Comparison of ENCODE assay signal across 7 mouse cellular contexts in the genomic region with DNA sequence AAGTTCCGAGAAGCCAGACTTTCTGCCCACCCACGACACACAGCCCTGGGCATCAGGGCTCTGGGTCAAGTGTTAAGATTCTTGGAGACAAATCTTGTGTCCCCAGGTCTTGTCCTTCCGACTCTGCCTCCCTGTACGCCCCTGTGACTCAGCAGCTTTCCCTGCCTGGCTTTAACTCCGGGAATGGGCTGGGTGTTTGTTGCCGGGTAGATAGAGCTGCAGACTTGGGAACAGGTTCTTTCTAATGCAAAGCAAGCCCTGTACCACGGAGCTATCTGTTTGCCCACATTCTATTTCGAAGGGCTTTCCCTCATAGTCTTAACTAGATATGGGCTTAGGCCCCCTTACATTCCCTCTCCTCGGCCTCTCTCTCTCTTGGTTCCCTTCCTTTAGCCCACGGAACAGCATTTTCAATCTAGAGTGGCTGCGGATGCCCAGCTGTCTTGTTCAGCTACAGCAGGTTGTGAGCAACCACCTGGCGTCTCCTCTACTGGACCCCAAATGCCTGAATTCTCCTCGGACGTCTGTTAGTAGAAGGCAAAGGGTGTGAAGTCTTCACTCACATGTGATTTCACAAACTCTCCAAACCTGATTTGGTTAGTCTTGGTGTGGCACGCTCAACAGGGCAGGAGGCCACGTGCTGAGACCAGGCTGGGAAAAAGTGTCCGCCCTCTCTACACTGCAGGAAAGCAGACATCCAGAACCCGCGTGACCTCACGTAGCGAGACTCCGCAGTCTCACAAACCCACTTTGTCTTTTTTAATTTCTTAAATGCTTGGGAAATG. TPM values are rescaled to one million over a fixed set of nuclear protein-coding genes. Genes with fewer than 3 reads are reported as not detected.
DNase-seq lines count a peak whose midpoint lies in the region; ATAC-seq lines count a peak whose summit lies in the region.

No protein-coding gene starts in this region.

- ATAC-seq in embryonic facial prominence, embryonic 15.5 days (ENCODE audit: insufficient number of reproducible peaks, low FRiP score, low TSS enrichment, low read depth), result no peak
- ATAC-seq in hindbrain, embryonic 11.5 days (ENCODE audit: low FRiP score), result peak; percentile 17; the same call in 1 of the 2 replicates
- peak; percentile 25 for ATAC-seq in liver, embryonic 12.5 days
- ATAC-seq in neural tube, embryonic 11.5 days (ENCODE audit: insufficient read depth, low FRiP score, low TSS enrichment), result 0 out of 2 replicates have a peak, but pooled peaks have one; percentile 29

- peak overlapping the region; percentile 97 for H3K4me3 ChIP-seq in embryonic facial prominence, embryonic 15.5 days (replicated peaks)
- H3K4me3 ChIP-seq in hindbrain, embryonic 11.5 days (ENCODE audit: low read depth, low read length), result peak overlapping the region; percentile 95
- H3K4me3 ChIP-seq in liver, embryonic 12.5 days, result peak overlapping the region; percentile 91
- peak overlapping the region; percentile 90 for H3K4me3 ChIP-seq in neural tube, embryonic 11.5 days (ENCODE audit: low read depth, low read length)

- peak overlapping the region; percentile 99 for H3K9ac ChIP-seq in embryonic facial prominence, embryonic 15.5 days
- peak overlapping the region; percentile 93 for H3K9ac ChIP-seq in hindbrain, embryonic 11.5 days (ENCODE audit: low read depth, low read length)
- peak overlapping the region; percentile 98 for H3K9ac ChIP-seq in liver, embryonic 12.5 days
- peak overlapping the region; percentile 77 for H3K9ac ChIP-seq in neural tube, embryonic 11.5 days (ENCODE audit: low read length)

- DNase-seq in urinary bladder, postnatal 14 days (ENCODE audit: low spot score), result peak; percentile 63
- no peak for DNase-seq in urinary bladder, postnatal 25 days (ENCODE audit: low spot score)
- DNase-seq in hindbrain, embryonic 11.5 days (ENCODE audit: low spot score), result no peak
- no peak for DNase-seq in neural tube, embryonic 11.5 days (ENCODE audit: low spot score)
- DNase-seq in layer of hippocampus, adult 11-12 months (ENCODE audit: low spot score), result no peak

- 16% methylated on average over 22 of the region's 22 CpGs for WGBS in embryonic facial prominence, embryonic 15.5 days
- 12% methylated on average over 22 of the region's 22 CpGs for WGBS in hindbrain, embryonic 11.5 days
- WGBS in liver, embryonic 12.5 days (ENCODE audit: insufficient replicate concordance), result 10% methylated on average over 22 of the region's 22 CpGs
- 11% methylated on average over 22 of the region's 22 CpGs for WGBS in neural tube, embryonic 11.5 days

- H3K9me3 ChIP-seq in embryonic facial prominence, embryonic 15.5 days (replicated peaks), result no peaks in the 10 kb centered on the region
- H3K9me3 ChIP-seq in hindbrain, embryonic 11.5 days (ENCODE audit: control insufficient read depth, low read length), result no peaks in the 10 kb centered on the region
- H3K9me3 ChIP-seq in liver, embryonic 12.5 days (replicated peaks), result 0 out of 2 replicates have a peak, but pooled peaks cover 8% of the 10 kb centered on the region
- no peaks in the 10 kb centered on the region for H3K9me3 ChIP-seq in neural tube, embryonic 11.5 days (ENCODE audit: control insufficient read depth, low read length)

- no peaks in the 10 kb centered on the region for H3K36me3 ChIP-seq in embryonic facial prominence, embryonic 15.5 days
- H3K36me3 ChIP-seq in hindbrain, embryonic 11.5 days (ENCODE audit: control insufficient read depth, insufficient read depth, low read length), result no peaks in the 10 kb centered on the region
- peaks cover 8% of the 10 kb centered on the region for H3K36me3 ChIP-seq in liver, embryonic 12.5 days
- H3K36me3 ChIP-seq in neural tube, embryonic 11.5 days (ENCODE audit: control insufficient read depth, insufficient read depth, low read length), result no peaks in the 10 kb centered on the region

- peaks cover 48% of the 10 kb centered on the region for H3K4me1 ChIP-seq in embryonic facial prominence, embryonic 15.5 days
- peaks cover 4% of the 10 kb centered on the region; the same call in 1 of the 2 replicates for H3K4me1 ChIP-seq in hindbrain, embryonic 11.5 days (replicated peaks; ENCODE audit: control insufficient read depth, insufficient read depth, low read length)
- peaks cover 49% of the 10 kb centered on the region for H3K4me1 ChIP-seq in liver, embryonic 12.5 days
- peaks cover 12% of the 10 kb centered on the region for H3K4me1 ChIP-seq in neural tube, embryonic 11.5 days (ENCODE audit: control insufficient read depth, insufficient read depth, low read length)

- H3K4me2 ChIP-seq in embryonic facial prominence, embryonic 15.5 days (replicated peaks), result peak overlapping the region; percentile 85
- H3K4me2 ChIP-seq in hindbrain, embryonic 11.5 days (replicated peaks; ENCODE audit: low read depth, low read length), result peak overlapping the region; percentile 93
- H3K4me2 ChIP-seq in liver, embryonic 12.5 days, result peak overlapping the region; percentile 92
- H3K4me2 ChIP-seq in neural tube, embryonic 11.5 days (ENCODE audit: low read depth), result peak overlapping the region; percentile 74

- H3K27ac ChIP-seq in embryonic facial prominence, embryonic 15.5 days (replicated peaks), result peak overlapping the region; percentile 96
- peak overlapping the region; percentile 90 for H3K27ac ChIP-seq in hindbrain, embryonic 11.5 days (ENCODE audit: low read depth, low read length)
- H3K27ac ChIP-seq in liver, embryonic 12.5 days, result peak overlapping the region; percentile 92
- H3K27ac ChIP-seq in neural tube, embryonic 11.5 days (ENCODE audit: low read depth, low read length), result peak overlapping the region; percentile 86

- no peaks in the 10 kb centered on the region for H3K27me3 ChIP-seq in embryonic facial prominence, embryonic 15.5 days
- H3K27me3 ChIP-seq in hindbrain, embryonic 11.5 days (ENCODE audit: control insufficient read depth, insufficient read depth, low read length), result no peaks in the 10 kb centered on the region
- no peaks in the 10 kb centered on the region for H3K27me3 ChIP-seq in liver, embryonic 12.5 days (replicated peaks)
- no peaks in the 10 kb centered on the region for H3K27me3 ChIP-seq in neural tube, embryonic 11.5 days (ENCODE audit: control insufficient read depth, insufficient read depth, low read length)

RNA-seq across cellular contexts. Expression of gene Vdac1, which starts 0.8 kb away (rescaled TPM):
- 267 and 268 TPM in 2 replicates for polyA plus RNA-seq in embryonic facial prominence, embryonic 15.5 days (2015; fragmentation: Nextera tagmentation; extraction: Ambion mirVana)
- polyA plus RNA-seq in hindbrain, embryonic 11.5 days (2014; fragmentation: Nextera tagmentation; extraction: Ambion mirVana), result 205 and 221 TPM in 2 replicates
- 156 and 159 TPM in 2 replicates for polyA plus RNA-seq in liver, embryonic 12.5 days (2016; fragmentation: Nextera tagmentation; extraction: Ambion mirVana)
- 211 and 220 TPM in 2 replicates for polyA plus RNA-seq in neural tube, embryonic 11.5 days (2014; fragmentation: Nextera tagmentation; extraction: Ambion mirVana)

RNA-seq across cellular contexts. Expression of gene 9530068E07Rik, which starts 36.4 kb away (rescaled TPM):
- polyA plus RNA-seq in embryonic facial prominence, embryonic 15.5 days (2015; fragmentation: Nextera tagmentation; extraction: Ambion mirVana), result 201 and 210 TPM in 2 replicates
- polyA plus RNA-seq in hindbrain, embryonic 11.5 days (2014; fragmentation: Nextera tagmentation; extraction: Ambion mirVana), result 171 and 175 TPM in 2 replicates
- 72.5 and 76.4 TPM in 2 replicates for polyA plus RNA-seq in liver, embryonic 12.5 days (2016; fragmentation: Nextera tagmentation; extraction: Ambion mirVana)
- polyA plus RNA-seq in neural tube, embryonic 11.5 days (2014; fragmentation: Nextera tagmentation; extraction: Ambion mirVana), result 185 and 187 TPM in 2 replicates
